Mouse (Mus musculus): ENCODE results near the gene Car15.

DNA sequence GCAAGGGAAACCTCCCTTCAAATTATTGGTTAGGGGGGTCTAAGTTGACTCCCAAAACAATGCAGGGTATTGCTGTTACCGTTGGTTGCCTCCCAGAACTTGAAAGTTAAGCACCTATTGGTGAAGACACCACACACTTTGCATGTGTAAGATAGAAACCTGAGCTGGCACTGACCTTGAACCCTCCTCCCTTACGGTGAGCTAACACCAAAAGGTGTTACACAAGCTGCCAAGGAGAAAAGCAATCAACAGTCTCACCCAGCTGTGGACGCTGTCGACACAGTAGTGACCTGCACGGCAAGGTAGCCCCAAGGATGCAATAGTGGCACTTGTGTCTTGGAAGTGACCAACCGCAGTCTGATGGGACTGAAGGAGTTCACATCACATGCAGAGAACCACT is 46.0 kb upstream of the Car15 start:
- no peak for TF ChIP-seq CTCF (IDR thresholded peaks at IDR 0.05; ENCODE audit: control insufficient read depth, insufficient read depth, insufficient replicate concordance, low read depth, low read length)
- no peak for TF ChIP-seq POLR2A (IDR thresholded peaks at IDR 0.05; ENCODE audit: control insufficient read depth, low read depth, low read length)
